Mouse (Mus musculus) heart, embryonic 14.5 days (tissue): Measurements from ENCODE around the gene Acadl. TPM values are rescaled to one million over a fixed set of nuclear protein-coding genes. Genes with fewer than 3 reads are reported as not detected.
A peak's percentile ranks its signal among the peaks of the same experiment; 100 is the strongest.

Experiments used
- ATAC-seq: fragments of 200-750 bp; cut with Nextera tagmentation; 2 replicates; pipeline ENCODE4 v1.8.0; 2017; ENCODE audit warnings: low read depth, moderate TSS enrichment; ENCODE audit not compliant: insufficient number of reproducible peaks, insufficient read depth, low FRiP score
- H3K27ac ChIP-seq, 2 experiments: fragments of 200-500 bp in 1 of 2; fragments of 300-500 bp in 1 of 2; sonication (generic) in 1 of 2; replicated peaks in 1 of 2; 2 replicates each; pipeline ENCODE4 v1.5.1; 2012 to 2014; ENCODE audit warnings: low read depth in 2 of 2, low read length in 2 of 2, control low read depth in 1 of 2, mild to moderate bottlenecking in 1 of 2, mixed read lengths in 1 of 2; ENCODE audit not compliant: control insufficient read depth in 1 of 2, insufficient read depth in 1 of 2
- H3K27me3 ChIP-seq: fragments of 300-500 bp; sonication (generic); 2 replicates; pipeline ENCODE4 v1.6.1; 2014; ENCODE audit warnings: mild to moderate bottlenecking, low read length, control low read depth; ENCODE audit not compliant: control insufficient read depth, insufficient read depth
- H3K36me3 ChIP-seq: fragments of 300-500 bp; sonication (generic); 2 replicates; pipeline ENCODE4 v1.6.1; 2014; ENCODE audit warnings: mild to moderate bottlenecking, control low read depth, low read length, mixed read lengths; ENCODE audit not compliant: control insufficient read depth, insufficient read depth
- H3K4me1 ChIP-seq, 2 experiments: fragments of 200-500 bp in 1 of 2; fragments of 300-500 bp in 1 of 2; sonication (generic) in 1 of 2; 2 replicates each; pipeline ENCODE4 v1.6.1; 2012 to 2014; ENCODE audit warnings: low read length in 2 of 2, control low read depth in 1 of 2, mixed read lengths in 1 of 2; ENCODE audit not compliant: control insufficient read depth in 2 of 2, insufficient read depth in 2 of 2
- H3K4me2 ChIP-seq: fragments of 300-500 bp; sonication (generic); 2 replicates; pipeline ENCODE4 v1.6.1; 2014; ENCODE audit warnings: mild to moderate bottlenecking, low read length
- H3K4me3 ChIP-seq, 2 experiments: fragments of 200-500 bp in 1 of 2; fragments of 300-500 bp in 1 of 2; sonication (generic) in 1 of 2; 2 replicates each; pipeline ENCODE4 v1.5.1; 2012 to 2014; ENCODE audit warnings: low read length in 2 of 2, mild to moderate bottlenecking in 2 of 2, control low read depth in 1 of 2, low read depth in 1 of 2, moderate library complexity in 1 of 2; ENCODE audit not compliant: control insufficient read depth in 1 of 2, insufficient read depth in 1 of 2
- H3K9ac ChIP-seq: fragments of 300-500 bp; sonication (generic); 2 replicates; pipeline ENCODE4 v1.6.1; 2014; ENCODE audit warnings: mild to moderate bottlenecking, low read length
- H3K9me3 ChIP-seq: fragments of 300-500 bp; sonication (generic); 2 replicates; pipeline ENCODE4 v1.6.1; 2016; ENCODE audit warnings: low read length, control low read depth; ENCODE audit not compliant: control insufficient read depth
- WGBS: fragments of 180-500 bp; shearing (Covaris S2); extraction: QIAGEN DNeasy Blood & Tissue Kit; methylation state at CpG from one replicate; pipeline ENCODE4 v1.1.7; 2014; 5-methylcytosine and 5-hydroxymethylcytosine counted together
- polyA plus RNA-seq: library from polyadenylated mRNA; unstranded; fragments of >200 nt; fragmentation: Nextera tagmentation; extraction: Ambion mirVana; gene quantifications from 2 replicates; pipeline ENCODE4 v1.2.1, GENCODE M21; 2014

The Acadl gene
- polyA plus RNA-seq, 1 experiment from 2014 or later = 720 TPM

DNA sequence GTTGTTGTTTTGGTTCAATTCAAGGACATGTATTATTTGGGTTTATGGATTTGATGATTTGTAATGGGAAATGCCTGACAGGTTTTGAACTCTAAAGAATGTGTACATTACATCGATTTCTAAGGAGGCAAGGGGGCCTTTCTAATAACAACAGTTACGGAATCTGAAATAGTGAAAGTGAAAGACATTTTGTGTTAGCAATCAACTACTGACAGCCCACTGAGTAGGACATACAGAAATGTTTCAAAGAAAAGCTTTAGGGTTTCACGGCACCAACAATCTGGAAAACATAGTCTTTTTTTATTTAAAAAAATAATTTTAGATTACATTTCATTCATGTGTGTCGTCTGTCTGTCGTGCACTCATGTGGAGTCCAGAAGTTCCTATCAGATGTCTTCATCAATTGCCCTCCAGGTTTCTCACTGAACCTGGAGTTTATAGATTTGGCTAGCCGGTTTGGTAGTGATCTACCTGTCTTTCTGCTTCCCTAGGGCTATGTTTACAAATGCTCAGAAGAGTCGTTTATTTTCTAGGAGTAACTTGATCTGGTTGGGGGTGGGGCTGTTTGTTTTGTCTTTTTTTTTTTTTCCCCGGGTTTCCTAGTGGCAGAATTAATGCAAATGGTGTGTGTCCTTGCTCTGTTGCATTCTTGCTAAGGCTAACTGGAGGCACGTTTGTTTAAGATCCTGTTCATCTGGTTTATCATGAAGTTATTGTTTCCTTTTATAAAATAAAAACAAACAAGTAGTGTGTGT, 841 bp upstream of the Acadl start:
- Histone ChIP-seq H3K27me3 (no peaks in the 10 kb centered on the region), H3K36me3 (no peaks in the 10 kb centered on the region), H3K9me3 (no peaks in the 10 kb centered on the region), H3K4me1 (peaks cover 4 to 30% of the 10 kb centered on the region in 2 experiments), H3K4me3 (peak overlapping the region; percentile 9 to 85; a peak in 3 of 4 replicates), H3K27ac (peak overlapping the region; percentile 16 to 81; a peak in 3 of 4 replicates), H3K9ac (peak overlapping the region; percentile 97), H3K4me2 (peak overlapping the region; percentile 72)
- WGBS = 13% methylated on average over 9 of the region's 9 CpGs
- no peak for ATAC-seq

DNA sequence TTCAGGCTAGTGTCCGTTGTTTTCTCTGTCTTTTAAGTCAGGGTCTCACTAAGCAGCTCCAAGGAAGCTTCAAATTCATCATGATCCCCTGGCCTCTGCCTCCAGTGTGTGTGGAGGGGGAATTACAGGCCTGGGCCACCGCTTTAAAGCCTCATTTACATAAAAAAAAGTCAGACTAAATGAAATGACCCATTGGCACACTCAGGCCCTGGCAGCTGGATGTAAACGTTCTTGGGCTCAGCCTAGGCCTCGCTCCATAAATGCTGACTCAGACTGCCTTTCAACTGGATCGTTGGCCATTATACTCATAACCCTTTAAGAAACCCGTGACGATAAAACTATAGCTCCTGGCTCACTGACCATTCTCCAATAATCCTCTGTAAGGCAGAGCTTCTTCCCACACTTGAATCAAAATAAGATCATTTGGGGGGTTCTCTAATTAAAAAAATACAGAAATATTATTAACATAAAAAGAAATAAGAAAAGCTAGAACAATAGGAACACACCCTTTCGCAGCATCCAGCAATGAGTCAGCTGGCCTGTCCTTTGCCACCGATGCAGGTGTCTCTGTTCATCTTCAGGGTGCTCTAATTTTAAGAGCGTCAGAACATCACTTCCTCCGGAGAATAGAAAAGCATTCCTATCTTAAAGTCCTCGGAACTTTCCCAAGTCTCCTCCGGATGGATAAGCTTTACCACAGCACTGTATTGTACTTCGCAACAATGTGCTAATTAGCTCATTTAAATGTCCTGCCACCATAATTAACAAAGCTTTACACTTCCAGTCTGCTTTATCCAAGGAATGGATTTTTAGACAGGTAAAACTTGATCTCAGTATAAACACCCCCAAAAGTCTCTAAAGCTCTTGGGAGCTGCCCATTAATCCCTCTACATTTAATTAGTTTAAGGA, 1.1 kb downstream of the Acadl start:
- H3K4me1 ChIP-seq = peaks cover 4 to 30% of the 10 kb centered on the region in 2 experiments
- peaks cover 15% of the 10 kb centered on the region for H3K36me3 ChIP-seq
- H3K9me3 ChIP-seq = no peaks in the 10 kb centered on the region
- peak overlapping the region; percentile 54 to 99; a peak in 3 of 4 replicates for H3K27ac ChIP-seq
- H3K27me3 ChIP-seq = no peaks in the 10 kb centered on the region
- H3K4me3 ChIP-seq = peak overlapping the region; percentile 85 to 94
- peak overlapping the region; percentile 72 for H3K4me2 ChIP-seq
- 26% methylated on average over 14 of the region's 14 CpGs for WGBS
- peak overlapping the region; percentile 97 for H3K9ac ChIP-seq
- ATAC-seq = no peak

DNA sequence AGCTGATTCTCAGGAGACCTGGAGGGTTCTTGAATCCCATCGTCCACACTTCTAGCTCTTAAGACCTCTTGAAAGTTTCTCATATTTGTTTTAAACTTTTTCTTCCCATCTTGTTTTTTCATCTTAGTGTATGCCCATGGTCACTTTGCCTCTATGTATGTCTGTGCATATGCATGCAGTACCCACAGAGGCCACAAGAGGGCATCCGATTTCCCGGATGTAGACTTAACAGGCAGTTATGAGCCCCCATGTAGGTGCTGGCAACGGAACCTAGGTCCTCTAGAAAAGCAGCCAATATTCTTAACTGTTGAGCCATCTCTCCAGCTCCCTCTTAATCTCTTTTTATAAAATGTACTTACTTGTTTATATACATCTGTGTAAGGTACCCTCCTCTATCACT, 15.6 kb downstream of the Acadl start:
- no peak overlapping the region for H3K4me3 ChIP-seq
- no peaks in the 10 kb centered on the region for H3K27me3 ChIP-seq
- H3K4me2 ChIP-seq = no peak overlapping the region
- H3K9ac ChIP-seq = no peak overlapping the region
- no peaks in the 10 kb centered on the region for H3K4me1 ChIP-seq
- peaks cover 7% of the 10 kb centered on the region; the same call in 1 of the 2 replicates for H3K9me3 ChIP-seq
- ATAC-seq = no peak
- WGBS = 93% methylated on average over 4 of the region's 4 CpGs
- peaks cover 86% of the 10 kb centered on the region for H3K36me3 ChIP-seq
- H3K27ac ChIP-seq = no peak overlapping the region

DNA sequence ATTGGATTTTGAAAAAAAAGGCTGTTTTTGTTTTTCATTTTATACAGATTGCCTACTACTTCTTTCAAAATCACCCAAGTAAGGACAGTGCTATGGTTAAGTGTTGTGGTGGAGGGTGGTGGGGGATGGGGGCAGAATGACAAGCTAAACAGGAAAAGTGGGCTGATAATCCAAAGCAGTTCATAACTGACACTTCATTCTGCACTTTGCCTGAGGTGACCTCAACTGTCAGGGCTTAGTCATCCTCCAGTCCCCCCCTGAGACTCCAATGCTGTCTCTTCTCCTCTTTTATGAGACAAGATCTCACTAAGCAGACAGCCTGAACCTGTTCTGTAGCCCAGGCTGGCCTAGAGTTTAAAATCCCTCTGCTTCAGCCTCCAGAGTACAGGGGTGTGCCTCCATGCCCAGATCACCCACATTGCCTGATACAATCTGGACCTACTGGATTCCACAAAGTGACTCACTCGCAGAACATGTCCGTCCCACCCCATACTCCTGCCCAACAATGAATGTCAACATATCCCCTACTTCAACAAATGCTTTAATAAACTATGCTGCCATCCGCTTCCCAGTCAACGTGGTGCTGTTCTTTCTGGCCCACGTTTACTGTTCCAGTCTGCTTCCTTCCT, 17.3 kb downstream of the Acadl start:
- peaks cover 86% of the 10 kb centered on the region for H3K36me3 ChIP-seq
- H3K9me3 ChIP-seq = peaks cover 7% of the 10 kb centered on the region; the same call in 1 of the 2 replicates
- no peak overlapping the region for H3K4me2 ChIP-seq
- H3K9ac ChIP-seq = no peak overlapping the region
- H3K4me1 ChIP-seq = 0 out of 4 replicates have a peak, but pooled peaks cover 0 to 2% of the 10 kb centered on the region in 2 experiments
- H3K27me3 ChIP-seq = no peaks in the 10 kb centered on the region
- ATAC-seq = no peak
- no peak overlapping the region for H3K27ac ChIP-seq
- no peak overlapping the region for H3K4me3 ChIP-seq
- WGBS = 78% methylated on average over 5 of the region's 5 CpGs

DNA sequence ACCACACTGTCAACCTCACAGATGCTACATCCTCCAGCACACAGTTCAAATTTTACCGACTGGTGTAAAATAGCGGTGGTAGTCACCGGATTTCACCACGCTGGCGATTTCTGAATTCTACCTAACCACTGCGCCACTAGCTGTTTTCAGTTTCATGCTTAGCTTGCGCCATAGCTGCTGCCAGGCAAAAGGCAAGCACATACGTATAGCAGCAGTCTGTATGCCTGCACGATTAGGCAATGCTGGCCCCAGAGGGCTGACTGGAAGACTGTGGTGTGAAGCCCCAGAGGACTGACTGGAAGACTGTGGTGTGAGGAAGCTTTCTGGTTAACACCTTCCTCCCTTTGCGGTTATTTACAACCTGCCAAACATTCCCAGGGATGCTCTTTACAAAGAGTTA, 21.1 kb downstream of the Acadl start:
- Histone ChIP-seq H3K4me1 (peaks cover 2 to 13% of the 10 kb centered on the region in 2 experiments; a peak in 2 of 4 replicates), H3K9ac (no peak overlapping the region), H3K27ac (no peak overlapping the region), H3K27me3 (no peaks in the 10 kb centered on the region), H3K36me3 (peaks cover 78% of the 10 kb centered on the region), H3K9me3 (no peaks in the 10 kb centered on the region), H3K4me3 (no peak overlapping the region), H3K4me2 (no peak overlapping the region)
- 86% methylated on average over 10 of the region's 10 CpGs for WGBS
- no peak for ATAC-seq

DNA sequence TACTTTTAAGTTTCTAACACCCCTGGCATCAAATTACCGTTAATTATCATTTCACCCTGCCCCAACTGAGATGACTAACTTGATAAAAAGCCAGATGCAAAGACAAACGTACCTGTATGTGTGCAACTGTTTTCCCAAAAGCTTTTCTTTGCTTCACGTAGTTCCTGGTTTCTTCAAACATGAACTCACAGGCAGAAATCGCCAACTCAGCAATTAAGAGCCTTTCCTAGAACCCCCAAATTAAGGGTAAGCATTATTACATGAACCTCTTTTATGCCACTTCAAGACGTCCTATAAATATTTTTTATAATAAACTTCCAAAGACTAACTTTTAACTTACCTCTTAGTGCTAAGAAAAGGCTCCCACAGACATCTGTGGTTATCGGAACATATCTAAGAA, 21.6 kb downstream of the Acadl start:
- Histone ChIP-seq H3K4me2 (no peak overlapping the region), H3K9ac (no peak overlapping the region), H3K4me3 (no peak overlapping the region), H3K36me3 (peaks cover 77% of the 10 kb centered on the region), H3K9me3 (no peaks in the 10 kb centered on the region), H3K4me1 (peaks cover 2 to 13% of the 10 kb centered on the region in 2 experiments; a peak in 2 of 4 replicates), H3K27me3 (no peaks in the 10 kb centered on the region), H3K27ac (no peak overlapping the region; a peak in 1 of 4 replicates)
- WGBS = 82% methylated on average over 6 of the region's 6 CpGs
- no peak for ATAC-seq

DNA sequence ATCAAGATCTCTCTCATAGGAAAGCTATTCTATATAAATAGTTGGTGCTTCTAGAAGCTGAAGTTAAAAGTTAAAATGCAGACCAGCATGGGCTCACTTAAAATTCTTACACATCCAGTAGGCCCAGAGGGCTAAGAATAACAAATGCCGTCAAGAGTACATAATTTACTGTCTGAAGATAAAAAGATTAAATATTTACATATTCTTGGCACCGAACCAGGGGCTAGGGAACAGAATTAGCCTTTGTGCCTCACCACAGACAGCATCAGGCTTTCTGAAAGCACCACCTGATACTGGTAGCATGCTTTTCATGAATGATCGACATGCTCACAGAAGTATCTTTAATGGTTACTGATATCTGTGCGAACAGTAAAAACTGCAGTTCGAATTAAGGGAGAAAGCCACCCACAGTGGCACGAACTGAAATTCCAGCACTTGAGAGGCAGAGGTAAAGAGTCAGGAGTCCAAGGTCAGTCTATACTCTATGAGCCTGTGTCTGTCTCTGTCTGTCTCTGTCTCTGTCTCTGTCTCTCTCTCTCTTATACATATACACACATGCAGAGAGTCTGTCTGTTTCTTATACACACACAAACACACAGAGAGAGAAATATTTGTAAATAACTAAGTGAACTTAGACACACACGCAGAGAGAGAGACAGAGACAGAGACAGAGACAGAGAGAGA, 23.2 kb downstream of the Acadl start:
- H3K9ac ChIP-seq = peak overlapping the region; percentile 51
- H3K27me3 ChIP-seq = no peaks in the 10 kb centered on the region
- ATAC-seq = peak; percentile 62
- no peaks in the 10 kb centered on the region for H3K9me3 ChIP-seq
- peaks cover 2 to 13% of the 10 kb centered on the region in 2 experiments; a peak in 2 of 4 replicates for H3K4me1 ChIP-seq
- 41% methylated on average over 7 of the region's 7 CpGs for WGBS
- no peak overlapping the region for H3K4me3 ChIP-seq
- H3K36me3 ChIP-seq = peaks cover 74% of the 10 kb centered on the region
- peak overlapping the region; percentile 69 to 82 for H3K27ac ChIP-seq
- 0 out of 2 replicates have a peak overlapping the region, but pooled peaks have one; percentile 6 for H3K4me2 ChIP-seq
